In the genomic region with DNA sequence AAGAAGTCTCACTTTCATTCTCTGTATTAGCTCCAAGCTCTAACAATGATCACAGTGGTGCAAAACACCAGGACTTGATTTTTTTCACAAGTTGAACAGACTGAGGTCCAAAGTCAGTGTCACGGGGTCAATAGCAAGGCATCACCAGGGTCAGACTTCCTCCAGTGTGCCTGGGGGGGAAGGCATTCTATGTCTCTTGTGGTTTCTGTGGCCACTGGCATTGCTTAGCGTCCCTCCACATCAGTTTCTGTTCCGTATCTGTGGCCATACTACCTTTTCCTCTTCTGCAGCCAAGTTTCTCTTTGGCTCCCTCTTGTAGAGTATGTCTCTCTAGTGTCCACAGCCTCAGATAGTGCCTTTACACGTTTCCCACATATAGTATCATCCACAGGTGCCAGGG, we compare ENCODE assay signal across 17 mouse cellular contexts. TPM values are rescaled to one million over a fixed set of nuclear protein-coding genes. Genes with fewer than 3 reads are reported as not detected.
DNase-seq lines count a peak whose midpoint lies in the region; ATAC-seq lines count a peak whose summit lies in the region.
"Had no signal": no experiment of that assay in that cellular context is flagged by ENCODE, and none has a peak within 500 bp of the region (broad histone marks: within the 10 kb centered on the region; RNA-seq: fewer than 3 reads in every experiment).

No protein-coding gene starts in this region.

- peak; percentile 9 for DNase-seq in embryo, embryonic 10 days (ENCODE audit: low spot score)
- DNase-seq in embryo, embryonic 10.5 days (ENCODE audit: low spot score): no peak
- DNase-seq in lung, postnatal 25 days (ENCODE audit: low spot score): peak; percentile 17
- no peak for DNase-seq in lung, postnatal 10 days
- peak; percentile 56 for DNase-seq in splenic B cell, adult 2 months (ENCODE audit: low read depth, low spot score)
- DNase-seq in neural tube, embryonic 10.5 days (ENCODE audit: extremely low spot score, low spot score): no peak
- DNase-seq in right cerebral cortex, postnatal 25 days: no peak
- DNase-seq: adrenal gland, adult 8-10 months; cerebellum, adult 11-12 months; cerebellum, postnatal 36 days; gastrocnemius, adult 2 months; kidney, postnatal 10 days; right cerebral cortex, adult 18-20 months had no signal

- no peaks in the 10 kb centered on the region; the same call in 1 of the 2 replicates for H3K27me3 ChIP-seq in splenic B cell, adult 2 months (ENCODE audit: control insufficient read depth, insufficient read depth, low read length, poor library complexity, severe bottlenecking)
- H3K27me3 ChIP-seq: embryonic facial prominence, embryonic 13.5 days had no signal

- no peaks in the 10 kb centered on the region for H3K36me3 ChIP-seq in splenic B cell, adult 2 months (ENCODE audit: control insufficient read depth, insufficient read depth, low read length, poor library complexity, severe bottlenecking)
- H3K36me3 ChIP-seq: embryonic facial prominence, embryonic 13.5 days had no signal

- ATAC-seq in megakaryocyte progenitor cell, adult 5-6 weeks (replicated peaks; ENCODE audit: poor library complexity): peak; percentile 99
- ATAC-seq: forebrain, embryonic 16.5 days; intestine, postnatal 0 days had no signal

RNA-seq across cellular contexts. Expression of gene Enpp5, which starts 25.2 kb away (rescaled TPM):
- total RNA-seq in megakaryocyte progenitor cell, adult 5-6 weeks (2015): 5.2 and 5.6 TPM in 2 replicates
- 9.1 and 12.2 TPM in 2 replicates for total RNA-seq in megakaryocyte progenitor cell, adult 5-6 weeks (2017)

RNA-seq across cellular contexts. Expression of gene Enpp4, which starts 52.2 kb away (rescaled TPM):
- total RNA-seq in megakaryocyte progenitor cell, adult 5-6 weeks (2015): 13.9 and 14.9 TPM in 2 replicates
- total RNA-seq in megakaryocyte progenitor cell, adult 5-6 weeks (2017): 10.8 and 13.5 TPM in 2 replicates

Comparison
In these comparisons a context has a peak if more than half of its experiments do, and no peak if none do; other contexts are left out.
1. DNase-seq: peak in embryo, embryonic 10 days (single experiment), lung, postnatal 25 days (single experiment) and splenic B cell, adult 2 months (single experiment); none in embryo, embryonic 10.5 days (single experiment), lung, postnatal 10 days (single experiment), neural tube, embryonic 10.5 days (single experiment) and right cerebral cortex, postnatal 25 days (single experiment).